Mouse (Mus musculus) embryonic fibroblast, embryonic 13.5 days (primary cell): ENCODE data around the gene Palld.

ENCODE experiments used
- CTCF ChIP-seq: IDR thresholded peaks from 2 replicates; pipeline ENCODE4 v1.5.1; 2011; ENCODE audit warnings: mild to moderate bottlenecking, control low read depth, low read length, moderate library complexity, borderline replicate concordance; ENCODE audit not compliant: insufficient read depth
- POLR2A ChIP-seq: IDR thresholded peaks from 2 replicates; pipeline ENCODE4 v1.6.1; 2011; ENCODE audit warnings: low read depth, mild to moderate bottlenecking, control low read depth, low read length, moderate library complexity

DNA sequence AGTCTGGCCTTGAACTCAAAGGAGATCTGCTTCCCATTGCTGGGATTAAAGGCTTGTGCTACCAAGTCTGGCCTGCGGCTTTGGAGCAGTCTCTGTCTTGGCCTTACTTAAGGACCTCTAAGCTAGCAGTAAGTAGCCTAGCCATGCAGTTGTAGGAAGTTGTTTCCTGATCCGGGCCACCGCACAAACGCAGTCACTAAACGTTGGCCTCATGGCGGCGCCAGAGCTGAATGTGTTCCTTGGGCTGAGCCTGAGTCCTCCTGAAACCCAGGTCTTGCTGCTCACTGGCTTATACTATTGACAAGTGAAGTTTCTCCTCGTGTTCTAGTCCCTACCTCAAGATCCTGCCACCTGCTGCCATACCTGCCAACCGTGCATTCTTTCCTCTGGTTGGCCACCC is 28.5 kb downstream of the Palld start:
- no peak for TF ChIP-seq CTCF
- TF ChIP-seq POLR2A = no peak
